Mouse (Mus musculus) forebrain, postnatal 0 days (tissue): ENCODE data around the gene Madcam1. TPM values are rescaled to one million over a fixed set of nuclear protein-coding genes. Genes with fewer than 3 reads are reported as not detected.

Experiments
- ATAC-seq: fragments of 200-750 bp; cut with Nextera tagmentation; 2 replicates; pipeline ENCODE4 v1.8.0; 2017; ENCODE audit warnings: mild to moderate bottlenecking, moderate library complexity
- DNase-seq: peaks from one replicate; pipeline ENCODE4 v3.0.0-alpha.2; 2015
- H3K27ac ChIP-seq: fragments of 300-500 bp; sonication (generic); 2 replicates; pipeline ENCODE4 v1.5.1; 2014; ENCODE audit warnings: low read depth, mild to moderate bottlenecking, antibody characterized with exemption, low read length, moderate library complexity, mixed read lengths
- H3K27me3 ChIP-seq: fragments of 300-500 bp; sonication (generic); 2 replicates; pipeline ENCODE4 v1.6.1; 2014; ENCODE audit warnings: mild to moderate bottlenecking, low read length, mixed read lengths; ENCODE audit not compliant: insufficient read depth
- H3K36me3 ChIP-seq: fragments of 300-500 bp; sonication (generic); 2 replicates; pipeline ENCODE4 v1.6.1; 2014; ENCODE audit warnings: mild to moderate bottlenecking, moderate library complexity; ENCODE audit not compliant: insufficient read depth
- H3K4me1 ChIP-seq: fragments of 300-500 bp; sonication (generic); 2 replicates; pipeline ENCODE4 v1.6.1; 2014; ENCODE audit warnings: antibody characterized with exemption; ENCODE audit not compliant: insufficient read depth
- H3K4me2 ChIP-seq: fragments of 300-500 bp; sonication (generic); 2 replicates; pipeline ENCODE4 v1.6.1; 2014; ENCODE audit warnings: low read depth, mild to moderate bottlenecking, moderate library complexity
- H3K4me3 ChIP-seq: fragments of 300-500 bp; sonication (generic); 2 replicates; pipeline ENCODE4 v1.5.1; 2014; ENCODE audit warnings: low read depth, low read length, mixed read lengths
- H3K9ac ChIP-seq: fragments of 300-500 bp; sonication (generic); 2 replicates; pipeline ENCODE4 v1.6.1; 2014; ENCODE audit warnings: mild to moderate bottlenecking
- H3K9me3 ChIP-seq: fragments of 300-500 bp; sonication (generic); 2 replicates; pipeline ENCODE4 v1.6.1; 2016; ENCODE audit warnings: low read length
- CTCF ChIP-seq: sonication (generic); IDR thresholded peaks from 2 replicates; pipeline ENCODE4 v1.5.1; 2016; ENCODE audit warnings: antibody characterized with exemption, control low read depth, low read depth
- WGBS: fragments of 180-500 bp; shearing (Covaris S2); extraction: QIAGEN DNeasy Blood & Tissue Kit; methylation state at CpG from one replicate; pipeline ENCODE4 v1.1.7; 2014; 5-methylcytosine and 5-hydroxymethylcytosine counted together
- polyA plus RNA-seq: library from polyadenylated mRNA; unstranded; fragments of >200 nt; fragmentation: Nextera tagmentation; extraction: Ambion mirVana; gene quantifications from 2 replicates; pipeline ENCODE4 v1.2.1, GENCODE M21; 2015
- total RNA-seq: library from RNA; depleted of rRNA; stranded (reverse); fragments of >200 nt; gene quantifications from 2 replicates; pipeline ENCODE4 v1.2.3, GENCODE M21; 2014

Madcam1 gene
- total and polyA plus RNA-seq, 2 experiments from 2014 or later, result 0.70 to 0.95 TPM

- H3K4me3 ChIP-seq, result no peak overlapping the region
- no peak overlapping the region for H3K4me2 ChIP-seq
- no peaks in the 10 kb centered on the region for H3K27me3 ChIP-seq
- ATAC-seq (peak; percentile 43; the same call in 1 of the 2 replicates), DNase-seq (peak; percentile 48)
- no peaks in the 10 kb centered on the region for H3K9me3 ChIP-seq
- H3K36me3 ChIP-seq, result peaks cover 7% of the 10 kb centered on the region; the same call in 1 of the 2 replicates
- no peak overlapping the region for H3K27ac ChIP-seq
- 0 out of 2 replicates have a peak, but pooled peaks cover under 1% of the 10 kb centered on the region for H3K4me1 ChIP-seq
- H3K9ac ChIP-seq, result no peak overlapping the region
- 47% methylated on average over 4 of the region's 4 CpGs for WGBS
- TF ChIP-seq CTCF, result no peak
Measured at GRCm38 (mm10) chr10:79631432-79631831, 32.9 kb upstream of the Madcam1 start.

GRCm38 (mm10) chr10:79633006-79633777 is 31.2 kb upstream of the Madcam1 start:
- DNase-seq, result no peak
- Histone ChIP-seq H3K9ac (no peak overlapping the region), H3K4me3 (no peak overlapping the region), H3K36me3 (no peaks in the 10 kb centered on the region), H3K4me1 (peaks cover 8% of the 10 kb centered on the region; the same call in 1 of the 2 replicates), H3K27me3 (no peaks in the 10 kb centered on the region), H3K4me2 (no peak overlapping the region), H3K9me3 (no peaks in the 10 kb centered on the region), H3K27ac (no peak overlapping the region)
- no peak for TF ChIP-seq CTCF
- ATAC-seq, result no peak
- WGBS, result 86% methylated on average over 17 of the region's 17 CpGs

GRCm38 (mm10) chr10:79636287-79636686 is 28.1 kb upstream of the Madcam1 start:
- WGBS, result 76% methylated on average over 8 of the region's 8 CpGs
- Histone ChIP-seq H3K36me3 (no peaks in the 10 kb centered on the region), H3K9ac (no peak overlapping the region), H3K4me1 (peaks cover 16% of the 10 kb centered on the region; the same call in 1 of the 2 replicates), H3K27ac (peak overlapping the region; percentile 29; the same call in 1 of the 2 replicates), H3K9me3 (no peaks in the 10 kb centered on the region), H3K4me3 (no peak overlapping the region; the same call in 1 of the 2 replicates), H3K27me3 (no peaks in the 10 kb centered on the region), H3K4me2 (peak overlapping the region; percentile 79)
- ATAC-seq (no peak), DNase-seq (no peak)
- TF ChIP-seq CTCF, result no peak

- peak within 1 kb of the TSS; percentile 79 for H3K4me2 ChIP-seq
- H3K9ac ChIP-seq, result peak within 1 kb of the TSS; percentile 82
- peaks cover 16% of the 10 kb centered on the region; the same call in 1 of the 2 replicates for H3K4me1 ChIP-seq
- DNase-seq (peak; percentile 91), ATAC-seq (peak; percentile 91)
- no peaks in the 10 kb centered on the region for H3K36me3 ChIP-seq
- H3K4me3 ChIP-seq, result peak within 1 kb of the TSS; percentile 76
- H3K27ac ChIP-seq, result peak within 1 kb of the TSS; percentile 92
- no peaks in the 10 kb centered on the region for H3K9me3 ChIP-seq
- H3K27me3 ChIP-seq, result no peaks in the 10 kb centered on the region
- 0 out of 2 replicates have a peak, but pooled peaks have one; percentile 8 for TF ChIP-seq CTCF
- 3% methylated on average over 91 of the region's 116 CpGs for WGBS
Measured at GRCm38 (mm10) chr10:79637128-79638110, 26.9 kb upstream of the Madcam1 start, which contains the start of gene Shc2. Gene Shc2, minus strand, starts transcription at chr10:79637918.

GRCm38 (mm10) chr10:79638486-79639204 is 25.7 kb upstream of the Madcam1 start:
- peak overlapping the region; percentile 76; the same call in 1 of the 2 replicates for H3K4me3 ChIP-seq
- TF ChIP-seq CTCF, result no peak
- ATAC-seq (no peak), DNase-seq (no peak)
- peaks cover 16% of the 10 kb centered on the region; the same call in 1 of the 2 replicates for H3K4me1 ChIP-seq
- H3K27me3 ChIP-seq, result no peaks in the 10 kb centered on the region
- H3K36me3 ChIP-seq, result no peaks in the 10 kb centered on the region
- H3K27ac ChIP-seq, result no peak overlapping the region
- no peaks in the 10 kb centered on the region for H3K9me3 ChIP-seq
- peak overlapping the region; percentile 79 for H3K4me2 ChIP-seq
- WGBS, result 5% methylated on average over 23 of the region's 23 CpGs
- H3K9ac ChIP-seq, result peak overlapping the region; percentile 82; the same call in 1 of the 2 replicates

GRCm38 (mm10) chr10:79645711-79646110 is 18.6 kb upstream of the Madcam1 start, which contains the start of gene Odf3l2:
Gene Odf3l2, minus strand, starts transcription at chr10:79645738.
- Histone ChIP-seq H3K4me1 (no peaks in the 10 kb centered on the region), H3K9ac (no peak within 1 kb of the TSS), H3K27me3 (no peaks in the 10 kb centered on the region), H3K4me2 (no peak within 1 kb of the TSS), H3K36me3 (no peaks in the 10 kb centered on the region), H3K9me3 (no peaks in the 10 kb centered on the region), H3K4me3 (no peak within 1 kb of the TSS), H3K27ac (no peak within 1 kb of the TSS)
- no peak for ATAC-seq
- no peak for DNase-seq
- WGBS, result 79% methylated on average over 8 of the region's 8 CpGs
- no peak for TF ChIP-seq CTCF
